Mouse (Mus musculus) lung, adult 2 months (tissue): ENCODE data around the gene Gm47959. TPM values are rescaled to one million over a fixed set of nuclear protein-coding genes. Genes with fewer than 3 reads are reported as not detected.
A peak's percentile ranks its signal among the peaks of the same experiment; 100 is the strongest.

Experiments used
- DNase-seq: peaks from one replicate; pipeline ENCODE4 v3.0.0; 2022
- H3K4me1 ChIP-seq: fragments of 200-500 bp; 2 replicates; pipeline ENCODE4 v1.6.1; 2011; ENCODE audit warnings: low read length; ENCODE audit not compliant: control insufficient read depth, insufficient read depth
- H3K4me3 ChIP-seq: fragments of 200-500 bp; replicated peaks from 2 replicates; pipeline ENCODE3; 2011; ENCODE audit warnings: low read depth, mild to moderate bottlenecking, control low read depth, low read length; ENCODE audit errors: extremely low read depth
- CTCF ChIP-seq: fragments of 200-500 bp; IDR thresholded peaks from 2 replicates; pipeline ENCODE4 v1.5.1; 2011; ENCODE audit warnings: mild to moderate bottlenecking, low read length, control low read depth; ENCODE audit not compliant: insufficient read depth
- POLR2A ChIP-seq: fragments of 200-500 bp; IDR thresholded peaks from 2 replicates; pipeline ENCODE4 v1.6.1; 2011; ENCODE audit warnings: low read depth, mild to moderate bottlenecking, control low read depth, low read length, borderline replicate concordance; ENCODE audit errors: extremely low read depth
- WGBS: fragments of 180-500 bp; shearing (Covaris S2); methylation state at CpG from one replicate; pipeline ENCODE4 v1.1.7; 2018; 5-methylcytosine and 5-hydroxymethylcytosine counted together
- polyA plus RNA-seq: library from polyadenylated mRNA; depleted of rRNA; stranded (reverse); fragments of >200 nt; gene quantifications from 2 replicates; pipeline ENCODE4 v1.2.3, GENCODE M21; 2012; rRNA removed

Gene Gm47959
- polyA plus RNA-seq, 1 experiment = not detected

GRCm38 (mm10) chr1:83016556-83016955 is 16.2 kb downstream of the Gm47959 start:
- DNase-seq = no peak
- WGBS = 59% methylated on average over 1 of the region's 1 CpGs
- no peak for TF ChIP-seq CTCF
- no peak for TF ChIP-seq POLR2A
- no peak overlapping the region for H3K4me3 ChIP-seq
- H3K4me1 ChIP-seq = peaks cover 3% of the 10 kb centered on the region

GRCm38 (mm10) chr1:83031950-83032349 is 31.6 kb downstream of the Gm47959 start:
- WGBS = 50% methylated on average over 1 of the region's 1 CpGs
- peaks cover 3% of the 10 kb centered on the region; the same call in 1 of the 2 replicates for H3K4me1 ChIP-seq
- TF ChIP-seq POLR2A = no peak
- H3K4me3 ChIP-seq = no peak overlapping the region
- DNase-seq = no peak

GRCm38 (mm10) chr1:83032508-83032907 is 32.2 kb downstream of the Gm47959 start:
- no peak overlapping the region for H3K4me3 ChIP-seq
- peaks cover 3% of the 10 kb centered on the region; the same call in 1 of the 2 replicates for H3K4me1 ChIP-seq
- TF ChIP-seq CTCF (no peak), POLR2A (no peak)
- WGBS = 54% methylated on average over 6 of the region's 6 CpGs
- DNase-seq = peak; percentile 19

- Histone ChIP-seq H3K4me1 (peaks cover 3% of the 10 kb centered on the region; the same call in 1 of the 2 replicates), H3K4me3 (no peak overlapping the region)
- TF ChIP-seq POLR2A = no peak
- no peak for TF ChIP-seq CTCF
- DNase-seq = no peak
- 80% methylated on average over 5 of the region's 5 CpGs for WGBS
Measured at GRCm38 (mm10) chr1:83034509-83034908, 34.2 kb downstream of the Gm47959 start.

- DNase-seq = no peak
- H3K4me3 ChIP-seq = no peak overlapping the region
- 76% methylated on average over 11 of the region's 11 CpGs for WGBS
- TF ChIP-seq POLR2A (no peak), CTCF (no peak)
- H3K4me1 ChIP-seq = peaks cover 3% of the 10 kb centered on the region; the same call in 1 of the 2 replicates
Measured at GRCm38 (mm10) chr1:83036892-83037667, 36.7 kb downstream of the Gm47959 start.

GRCm38 (mm10) chr1:83038109-83038672 is 37.8 kb downstream of the Gm47959 start, which contains the start of gene Slc19a3:
TSS of gene Slc19a3 (minus strand) at chr1:83038448.
- no peak for TF ChIP-seq CTCF
- peak; percentile 51; the same call in 1 of the 2 replicates for TF ChIP-seq POLR2A
- peak; percentile 60 for DNase-seq
- peak within 1 kb of the TSS; percentile 61 for H3K4me3 ChIP-seq
- no peaks in the 10 kb centered on the region for H3K4me1 ChIP-seq
- WGBS = 2% methylated on average over 25 of the region's 25 CpGs

- WGBS = 67% methylated on average over 4 of the region's 4 CpGs
- Histone ChIP-seq H3K4me3 (no peak overlapping the region), H3K4me1 (no peaks in the 10 kb centered on the region)
- no peak for TF ChIP-seq CTCF
- no peak for DNase-seq
Measured at GRCm38 (mm10) chr1:83039080-83039479, 38.7 kb downstream of the Gm47959 start.

- 73% methylated on average over 2 of the region's 2 CpGs for WGBS
- TF ChIP-seq CTCF (no peak), POLR2A (no peak)
- Histone ChIP-seq H3K4me1 (no peaks in the 10 kb centered on the region), H3K4me3 (no peak within 1 kb of the TSS)
- no peak for DNase-seq
Measured at GRCm38 (mm10) chr1:83042380-83042779, 42.0 kb downstream of the Gm47959 start, which contains the start of gene Krtap28-10. TSS of gene Krtap28-10 (minus strand) at chr1:83042480.

GRCm38 (mm10) chr1:83044882-83045427 is 44.6 kb downstream of the Gm47959 start, which contains the start of gene Gm47969:
TSS of gene Gm47969 (plus strand) at chr1:83044932.
- Histone ChIP-seq H3K4me3 (peak within 1 kb of the TSS; percentile 16), H3K4me1 (no peaks in the 10 kb centered on the region)
- WGBS = 58% methylated on average over 5 of the region's 5 CpGs
- DNase-seq = peak; percentile 15
- no peak for TF ChIP-seq POLR2A
- peak; percentile 5; the same call in 1 of the 2 replicates for TF ChIP-seq CTCF

Other genes with a start within 250 kb of the Gm47959 start
- gene Tm4sf20, start 232.1 kb upstream of the Gm47959 start, polyA plus RNA-seq = 0.36 TPM in 1 of 2 replicates, not detected in the other
- gene Gm47791, start 229.3 kb upstream of the Gm47959 start, polyA plus RNA-seq = not detected in 2 replicates
- gene Agfg1, start 161.1 kb upstream of the Gm47959 start, polyA plus RNA-seq = 51.1 and 70.6 TPM in 2 replicates
- 1.5 and 1.6 TPM in 2 replicates for gene A030005L19Rik, start 87.2 kb upstream of the Gm47959 start, polyA plus RNA-seq
- gene A030014E15Rik, start 75.6 kb upstream of the Gm47959 start, polyA plus RNA-seq = 0.15 TPM in 1 of 2 replicates, not detected in the other
- not detected in 2 replicates for gene Gm6217, start 69.1 kb upstream of the Gm47959 start, polyA plus RNA-seq
- not detected in 2 replicates for gene A030003K21Rik, start 57.2 kb upstream of the Gm47959 start, polyA plus RNA-seq
- gene Gm7544, start 44.5 kb upstream of the Gm47959 start, polyA plus RNA-seq = not detected in 2 replicates
- not detected in 2 replicates for gene Gm47955, start 40.3 kb upstream of the Gm47959 start, polyA plus RNA-seq
- 3.5 and 4.5 TPM in 2 replicates for gene Slc19a3, start 37.9 kb downstream of the Gm47959 start, polyA plus RNA-seq
- gene Krtap28-10, start 41.9 kb downstream of the Gm47959 start, polyA plus RNA-seq = not detected in 2 replicates
- 0.57 and 0.66 TPM in 2 replicates for gene Gm47969, start 44.4 kb downstream of the Gm47959 start, polyA plus RNA-seq
- not detected in 2 replicates for gene A030005K14Rik, start 58.8 kb downstream of the Gm47959 start, polyA plus RNA-seq
- 0.11 and 0.12 TPM in 2 replicates for gene Krtap28-13, start 60.4 kb downstream of the Gm47959 start, polyA plus RNA-seq
- gene Ccl20, start 116.2 kb downstream of the Gm47959 start, polyA plus RNA-seq = 0.32 and 0.42 TPM in 2 replicates
- 1.5 and 2.1 TPM in 2 replicates for gene Daw1, start 159.2 kb downstream of the Gm47959 start, polyA plus RNA-seq